Mouse (Mus musculus): ENCODE results near the gene Gca. TPM values are rescaled to one million over a fixed set of nuclear protein-coding genes. Genes with fewer than 3 reads are reported as not detected.

The Gca gene
- polyA plus RNA-seq, 1 experiment from 2014 or later, result 21.1 TPM

DNA sequence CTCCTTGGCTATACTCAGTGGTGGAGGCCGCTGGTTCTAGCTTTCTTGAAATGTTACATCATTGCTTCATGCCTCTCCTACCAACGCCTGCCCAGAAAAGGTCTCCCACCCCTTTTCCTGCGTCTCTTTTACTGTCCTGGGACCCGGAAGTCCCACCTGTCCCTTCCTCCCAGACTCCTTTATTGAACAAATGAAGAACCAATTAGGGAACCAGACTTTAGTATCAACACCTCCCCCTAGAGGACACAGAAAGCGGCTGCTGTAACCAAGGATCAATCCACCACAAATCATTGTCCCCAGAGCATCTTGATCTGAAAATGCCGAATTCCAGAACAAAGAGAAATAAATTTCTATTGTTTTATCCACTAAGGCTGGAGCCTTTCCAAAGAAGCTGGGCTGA, 3.5 kb upstream of the Gca start:
- Histone ChIP-seq H3K36me3 (ENCODE audit: control insufficient read depth, insufficient read depth) (no peaks in the 10 kb centered on the region), H3K4me1 (ENCODE audit: control insufficient read depth, insufficient read depth, low read length) (peaks cover 2% of the 10 kb centered on the region; the same call in 1 of the 2 replicates), H3K27ac (ENCODE audit: low read length) (no peak overlapping the region), H3K9ac (ENCODE audit: low read length) (no peak overlapping the region), H3K27me3 (ENCODE audit: control insufficient read depth, insufficient read depth, low read length) (no peaks in the 10 kb centered on the region), H3K4me3 (ENCODE audit: low read length) (no peak overlapping the region), H3K4me2 (ENCODE audit: low read depth, low read length) (no peak overlapping the region), H3K9me3 (replicated peaks; ENCODE audit: control insufficient read depth, low read length) (no peaks in the 10 kb centered on the region)
- WGBS, result 46% methylated on average over 6 of the region's 6 CpGs
- ATAC-seq (replicated peaks; ENCODE audit: extremely low read depth, insufficient read depth, low FRiP score), result no peak

- Histone ChIP-seq H3K36me3 (ENCODE audit: control insufficient read depth, insufficient read depth) (no peaks in the 10 kb centered on the region), H3K4me2 (ENCODE audit: low read depth, low read length) (no peak overlapping the region), H3K27ac (ENCODE audit: low read length) (no peak overlapping the region), H3K27me3 (ENCODE audit: control insufficient read depth, insufficient read depth, low read length) (no peaks in the 10 kb centered on the region), H3K9me3 (replicated peaks; ENCODE audit: control insufficient read depth, low read length) (no peaks in the 10 kb centered on the region), H3K4me3 (ENCODE audit: low read length) (no peak overlapping the region), H3K9ac (ENCODE audit: low read length) (no peak overlapping the region), H3K4me1 (ENCODE audit: control insufficient read depth, insufficient read depth, low read length) (peaks cover 2% of the 10 kb centered on the region; the same call in 1 of the 2 replicates)
- WGBS, result 89% methylated on average over 3 of the region's 3 CpGs
- ATAC-seq (replicated peaks; ENCODE audit: extremely low read depth, insufficient read depth, low FRiP score), result no peak
These were observed 1.5 kb upstream of the Gca start for GRCm38 (mm10) chr2:62662560-62662959.

DNA sequence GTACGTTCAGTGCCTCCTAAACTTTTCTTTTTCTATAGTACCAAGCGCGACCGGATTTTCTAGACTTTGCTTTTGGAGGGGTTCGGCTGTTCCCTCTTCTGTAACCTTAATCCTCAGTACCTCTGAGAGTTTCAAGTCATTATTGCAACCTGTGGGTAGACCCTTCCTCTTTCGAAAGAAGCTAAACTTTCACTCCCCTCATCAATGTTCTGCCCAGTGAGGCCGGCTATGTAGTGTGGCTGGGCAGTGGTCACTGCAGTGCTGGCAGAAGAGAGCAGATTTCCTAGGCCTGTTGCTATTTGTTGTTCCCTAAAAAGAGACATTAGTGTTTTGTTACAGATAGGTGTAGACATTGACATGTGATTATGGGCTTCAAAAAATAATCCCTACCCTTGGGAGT, 754 bp downstream of the Gca start:
- 63% methylated on average over 7 of the region's 7 CpGs for WGBS
- H3K36me3 ChIP-seq (ENCODE audit: control insufficient read depth, insufficient read depth), result no peaks in the 10 kb centered on the region
- no peaks in the 10 kb centered on the region for H3K27me3 ChIP-seq (ENCODE audit: control insufficient read depth, insufficient read depth, low read length)
- ATAC-seq (replicated peaks; ENCODE audit: extremely low read depth, insufficient read depth, low FRiP score), result no peak
- H3K4me2 ChIP-seq (ENCODE audit: low read depth, low read length), result peak overlapping the region; percentile 87
- no peak overlapping the region; the same call in 1 of the 2 replicates for H3K27ac ChIP-seq (ENCODE audit: low read length)
- peaks cover 2% of the 10 kb centered on the region; the same call in 1 of the 2 replicates for H3K4me1 ChIP-seq (ENCODE audit: control insufficient read depth, insufficient read depth, low read length)
- H3K9ac ChIP-seq (ENCODE audit: low read length), result peak overlapping the region; percentile 86
- peak overlapping the region; percentile 87 for H3K4me3 ChIP-seq (ENCODE audit: low read length)
- no peaks in the 10 kb centered on the region for H3K9me3 ChIP-seq (replicated peaks; ENCODE audit: control insufficient read depth, low read length)

GRCm38 (mm10) chr2:62665536-62665935, 1.5 kb downstream of the Gca start:
- H3K36me3 ChIP-seq (ENCODE audit: control insufficient read depth, insufficient read depth), result no peaks in the 10 kb centered on the region
- H3K27ac ChIP-seq (ENCODE audit: low read length), result no peak overlapping the region
- no peak overlapping the region for H3K4me3 ChIP-seq (ENCODE audit: low read length)
- no peaks in the 10 kb centered on the region for H3K9me3 ChIP-seq (replicated peaks; ENCODE audit: control insufficient read depth, low read length)
- peaks cover 2% of the 10 kb centered on the region; the same call in 1 of the 2 replicates for H3K4me1 ChIP-seq (ENCODE audit: control insufficient read depth, insufficient read depth, low read length)
- WGBS, result 38% methylated on average over 1 of the region's 1 CpGs
- ATAC-seq (replicated peaks; ENCODE audit: extremely low read depth, insufficient read depth, low FRiP score), result no peak
- peak overlapping the region; percentile 42; the same call in 1 of the 2 replicates for H3K4me2 ChIP-seq (ENCODE audit: low read depth, low read length)
- no peaks in the 10 kb centered on the region for H3K27me3 ChIP-seq (ENCODE audit: control insufficient read depth, insufficient read depth, low read length)
- no peak overlapping the region for H3K9ac ChIP-seq (ENCODE audit: low read length)

DNA sequence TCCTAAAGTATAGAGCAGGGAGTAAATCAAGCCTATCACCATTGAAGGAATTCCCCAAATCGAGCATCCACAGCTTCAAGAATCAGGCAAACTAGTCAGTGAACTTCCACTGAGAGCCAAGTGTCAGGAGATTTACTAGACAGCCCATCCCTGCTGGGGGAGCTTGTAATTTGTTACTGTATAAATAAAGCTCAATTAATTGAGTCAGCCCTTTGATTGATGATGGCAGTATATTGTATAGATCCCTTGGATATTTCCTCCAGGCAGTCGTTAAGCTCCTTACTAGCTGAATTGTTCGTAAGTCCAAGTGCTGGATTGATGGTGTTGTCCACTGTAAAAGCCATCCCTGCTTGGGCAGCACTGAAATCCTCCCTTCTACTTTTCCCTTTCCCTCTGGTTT, 5.8 kb downstream of the Gca start:
- H3K4me3 ChIP-seq (ENCODE audit: low read length), result no peak overlapping the region
- no peaks in the 10 kb centered on the region for H3K9me3 ChIP-seq (replicated peaks; ENCODE audit: control insufficient read depth, low read length)
- H3K4me1 ChIP-seq (ENCODE audit: control insufficient read depth, insufficient read depth, low read length), result no peaks in the 10 kb centered on the region
- no peaks in the 10 kb centered on the region for H3K36me3 ChIP-seq (ENCODE audit: control insufficient read depth, insufficient read depth)
- no peak overlapping the region for H3K9ac ChIP-seq (ENCODE audit: low read length)
- no peak for ATAC-seq (replicated peaks; ENCODE audit: extremely low read depth, insufficient read depth, low FRiP score)
- no peak overlapping the region for H3K4me2 ChIP-seq (ENCODE audit: low read depth, low read length)
- H3K27ac ChIP-seq (ENCODE audit: low read length), result no peak overlapping the region
- WGBS, result 81% methylated on average over 3 of the region's 3 CpGs
- H3K27me3 ChIP-seq (ENCODE audit: control insufficient read depth, insufficient read depth, low read length), result no peaks in the 10 kb centered on the region

- Histone ChIP-seq H3K9ac (ENCODE audit: low read length) (no peak overlapping the region), H3K27ac (ENCODE audit: low read length) (no peak overlapping the region), H3K4me2 (ENCODE audit: low read depth, low read length) (no peak overlapping the region), H3K36me3 (ENCODE audit: control insufficient read depth, insufficient read depth) (no peaks in the 10 kb centered on the region), H3K4me3 (ENCODE audit: low read length) (no peak overlapping the region), H3K9me3 (replicated peaks; ENCODE audit: control insufficient read depth, low read length) (no peaks in the 10 kb centered on the region), H3K4me1 (ENCODE audit: control insufficient read depth, insufficient read depth, low read length) (no peaks in the 10 kb centered on the region), H3K27me3 (ENCODE audit: control insufficient read depth, insufficient read depth, low read length) (no peaks in the 10 kb centered on the region)
- no peak for ATAC-seq (replicated peaks; ENCODE audit: extremely low read depth, insufficient read depth, low FRiP score)
- WGBS, result 78% methylated on average over 5 of the region's 5 CpGs
These were observed 6.2 kb downstream of the Gca start for GRCm38 (mm10) chr2:62670301-62670700.

DNA sequence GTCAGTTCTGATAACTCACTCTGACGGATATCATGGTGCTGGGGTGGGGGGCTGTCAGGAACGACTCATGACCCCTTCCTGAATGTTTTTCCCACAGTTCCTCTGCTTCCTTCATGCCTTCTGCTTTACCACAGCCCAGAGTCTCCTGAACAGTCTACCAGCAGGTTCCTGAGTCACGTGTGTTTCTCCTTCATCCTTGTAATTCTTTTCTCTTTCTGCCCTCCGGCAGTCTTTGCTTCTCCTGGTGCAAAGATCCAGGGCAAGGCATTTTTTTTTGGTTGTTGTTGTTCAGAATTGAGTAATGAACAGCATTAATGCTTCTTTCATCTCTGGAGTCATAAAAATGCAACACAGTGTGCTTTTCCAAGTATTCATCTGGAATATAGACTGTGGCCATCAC, 6.7 kb downstream of the Gca start:
- WGBS, result 71% methylated on average over 4 of the region's 4 CpGs
- Histone ChIP-seq H3K9ac (ENCODE audit: low read length) (no peak overlapping the region), H3K27me3 (ENCODE audit: control insufficient read depth, insufficient read depth, low read length) (no peaks in the 10 kb centered on the region), H3K27ac (ENCODE audit: low read length) (no peak overlapping the region), H3K9me3 (replicated peaks; ENCODE audit: control insufficient read depth, low read length) (no peaks in the 10 kb centered on the region), H3K4me1 (ENCODE audit: control insufficient read depth, insufficient read depth, low read length) (no peaks in the 10 kb centered on the region), H3K4me2 (ENCODE audit: low read depth, low read length) (no peak overlapping the region), H3K4me3 (ENCODE audit: low read length) (no peak overlapping the region), H3K36me3 (ENCODE audit: control insufficient read depth, insufficient read depth) (no peaks in the 10 kb centered on the region)
- ATAC-seq (replicated peaks; ENCODE audit: extremely low read depth, insufficient read depth, low FRiP score), result no peak

DNA sequence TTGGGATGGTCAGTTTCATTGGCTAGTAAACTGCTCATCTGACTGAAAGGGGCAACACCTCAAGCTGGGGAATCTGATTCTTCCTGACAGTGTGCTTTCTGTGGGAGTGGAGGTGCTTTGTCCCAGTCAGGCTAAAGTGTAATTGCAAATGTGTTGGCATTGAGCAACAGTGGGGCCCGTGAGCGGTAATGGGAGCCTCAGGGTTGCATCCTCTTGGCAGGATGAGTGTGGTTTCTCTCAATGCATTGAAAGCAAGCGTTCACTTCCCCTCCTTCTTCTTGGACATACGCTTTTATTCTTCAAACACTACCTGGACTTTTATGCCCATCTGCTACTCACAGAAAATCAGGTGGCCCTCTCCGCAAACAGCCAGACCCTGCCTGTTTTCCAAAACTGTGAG, 8.7 kb downstream of the Gca start:
- Histone ChIP-seq H3K4me1 (ENCODE audit: control insufficient read depth, insufficient read depth, low read length) (no peaks in the 10 kb centered on the region), H3K27ac (ENCODE audit: low read length) (no peak overlapping the region), H3K36me3 (ENCODE audit: control insufficient read depth, insufficient read depth) (no peaks in the 10 kb centered on the region), H3K27me3 (ENCODE audit: control insufficient read depth, insufficient read depth, low read length) (no peaks in the 10 kb centered on the region), H3K9ac (ENCODE audit: low read length) (no peak overlapping the region), H3K4me3 (ENCODE audit: low read length) (no peak overlapping the region), H3K9me3 (replicated peaks; ENCODE audit: control insufficient read depth, low read length) (no peaks in the 10 kb centered on the region), H3K4me2 (ENCODE audit: low read depth, low read length) (no peak overlapping the region)
- no peak for ATAC-seq (replicated peaks; ENCODE audit: extremely low read depth, insufficient read depth, low FRiP score)
- 86% methylated on average over 5 of the region's 5 CpGs for WGBS

DNA sequence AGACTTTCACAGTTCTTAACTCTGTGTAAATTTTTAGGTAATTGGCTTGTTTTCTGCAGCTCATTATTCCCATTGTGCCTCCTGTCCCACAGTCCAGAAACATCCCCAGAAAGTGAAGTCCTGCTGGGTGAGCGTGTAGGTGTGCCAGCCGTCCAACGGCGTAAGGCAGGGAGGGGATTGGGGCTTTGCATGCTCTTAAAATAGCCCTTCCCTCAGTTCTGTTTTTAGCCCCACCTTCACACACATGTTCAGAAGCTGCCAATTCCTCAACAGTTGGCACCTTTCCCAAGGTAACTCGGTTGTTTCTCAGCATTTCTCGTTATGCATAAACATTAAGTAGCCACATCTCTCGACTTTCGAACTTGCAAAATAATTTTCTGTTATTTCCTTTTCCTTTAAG, 17.6 kb downstream of the Gca start:
- Histone ChIP-seq H3K4me1 (ENCODE audit: control insufficient read depth, insufficient read depth, low read length) (peaks cover 7% of the 10 kb centered on the region), H3K27ac (ENCODE audit: low read length) (peak overlapping the region; percentile 83), H3K4me3 (ENCODE audit: low read length) (peak overlapping the region; percentile 28; the same call in 1 of the 2 replicates), H3K9ac (ENCODE audit: low read length) (peak overlapping the region; percentile 64), H3K27me3 (ENCODE audit: control insufficient read depth, insufficient read depth, low read length) (no peaks in the 10 kb centered on the region), H3K36me3 (ENCODE audit: control insufficient read depth, insufficient read depth) (no peaks in the 10 kb centered on the region), H3K4me2 (ENCODE audit: low read depth, low read length) (peak overlapping the region; percentile 50), H3K9me3 (replicated peaks; ENCODE audit: control insufficient read depth, low read length) (no peaks in the 10 kb centered on the region)
- peak; percentile 94 for ATAC-seq (replicated peaks; ENCODE audit: extremely low read depth, insufficient read depth, low FRiP score)
- 44% methylated on average over 8 of the region's 8 CpGs for WGBS

Data from heart, embryonic 16.5 days (tissue).